7 mouse cellular contexts compared by ENCODE assay signal in genomic region chr5:115429359-115430186, GRCm38 (mm10). TPM values are rescaled to one million over a fixed set of nuclear protein-coding genes. Genes with fewer than 3 reads are reported as not detected.
DNase-seq lines count a peak whose midpoint lies in the region; ATAC-seq and TF ChIP-seq lines count a peak whose summit lies in the region.

TSS of gene Msi1 (plus strand) at chr5:115429599.

- peak within 1 kb of the TSS; percentile 56 for H3K4me3 ChIP-seq in left cerebral cortex, adult 2 months
- peak within 1 kb of the TSS; percentile 62 for H3K4me3 ChIP-seq in embryonic fibroblast, embryonic 13.5 days (ENCODE audit: insufficient read depth, low read length)
- peak within 1 kb of the TSS; percentile 100 for H3K4me3 ChIP-seq in midbrain, embryonic 15.5 days

- no peaks in the 10 kb centered on the region for H3K4me1 ChIP-seq in embryonic fibroblast, embryonic 13.5 days (ENCODE audit: control insufficient read depth, insufficient read depth, low read length)
- H3K4me1 ChIP-seq in midbrain, embryonic 15.5 days, result peaks cover 58% of the 10 kb centered on the region

- TF ChIP-seq POLR2A in embryonic fibroblast, embryonic 13.5 days (IDR thresholded peaks at IDR 0.05; ENCODE audit: low read depth, low read length), result peak; percentile 47; the same call in 1 of the 2 replicates

- H3K36me3 ChIP-seq in midbrain, embryonic 15.5 days (replicated peaks), result no peaks in the 10 kb centered on the region

- peak; percentile 38 to 44 for DNase-seq in left cerebral cortex, adult 2 months (ENCODE audit: extremely low spot score in 1 of 2, low spot score in 2 of 2)
- DNase-seq in left cerebral cortex, adult 9 months (ENCODE audit: low spot score in 2 of 2), result no peak
- peak; percentile 50 for DNase-seq in adrenal gland, postnatal 14 days
- no peak for DNase-seq in layer of hippocampus, postnatal 14 days (ENCODE audit: low spot score in 2 of 2)
- no peak for DNase-seq in adipocyte (ENCODE audit: low spot score)

- ATAC-seq in midbrain, embryonic 15.5 days (replicated peaks), result peak; percentile 62

- H3K4me2 ChIP-seq in midbrain, embryonic 15.5 days, result peak within 1 kb of the TSS; percentile 91

- intact Hi-C loops in left cerebral cortex, adult 2 months (cut with DNase I), result no loop called here

- peak within 1 kb of the TSS; percentile 50; the same call in 1 of the 2 replicates for H3K27ac ChIP-seq in left cerebral cortex, adult 2 months
- no peak within 1 kb of the TSS for H3K27ac ChIP-seq in embryonic fibroblast, embryonic 13.5 days (ENCODE audit: insufficient read depth, low read length)
- peak within 1 kb of the TSS; percentile 99 for H3K27ac ChIP-seq in midbrain, embryonic 15.5 days

- H3K9me3 ChIP-seq in midbrain, embryonic 15.5 days, result no peaks in the 10 kb centered on the region

- H3K27me3 ChIP-seq in midbrain, embryonic 15.5 days (replicated peaks), result no peaks in the 10 kb centered on the region

- peak within 1 kb of the TSS; percentile 100 for H3K9ac ChIP-seq in midbrain, embryonic 15.5 days

- 2% methylated on average over 54 of the region's 117 CpGs for WGBS in midbrain, embryonic 15.5 days

- TF ChIP-seq CTCF in left cerebral cortex, adult 2 months (IDR thresholded peaks at IDR 0.05), result no peak
- TF ChIP-seq CTCF in embryonic fibroblast, embryonic 13.5 days (IDR thresholded peaks at IDR 0.05; ENCODE audit: borderline replicate concordance, insufficient read depth, low read length), result no peak

RNA-seq across cellular contexts. Expression of gene Msi1, which starts in this region (rescaled TPM):
- 10 to 100 TPM; 46.1 to 51.8 TPM for total RNA-seq in left cerebral cortex, adult 2 months (2021)
- 15.2 and 15.8 TPM in 2 replicates for total RNA-seq in adrenal gland, postnatal 14 days (2021)
- 4.8 and 9.1 TPM in 2 replicates for polyA plus RNA-seq in embryonic fibroblast, embryonic 13.5 days (2011; ENCODE audit: insufficient read length, low read depth, missing spikeins)
- total RNA-seq in layer of hippocampus, postnatal 14 days (2021), result 10 to 100 TPM; 70.6 to 71.8 TPM
- 65.9 and 66.3 TPM in 2 replicates for polyA plus RNA-seq in midbrain, embryonic 15.5 days (2015; fragmentation: Nextera tagmentation; extraction: Ambion mirVana)

Comparison
In these comparisons a context has a peak if more than half of its experiments do, and no peak if none do; other contexts are left out.
1. DNase-seq: peak in left cerebral cortex, adult 2 months (2 of 2) and adrenal gland, postnatal 14 days (single experiment); none in left cerebral cortex, adult 9 months (0 of 2), layer of hippocampus, postnatal 14 days (0 of 2) and adipocyte (single experiment).
2. Peak in every context shown above with its lines, with median percentiles within 50 percentile points of each other: H3K4me3 ChIP-seq.